Mouse (Mus musculus) embryonic facial prominence, embryonic 12.5 days (tissue): ENCODE measurements around the gene Son. TPM values are rescaled to one million over a fixed set of nuclear protein-coding genes. Genes with fewer than 3 reads are reported as not detected.

Source experiments
- ATAC-seq: fragments of 200-750 bp; cut with Nextera tagmentation; 2 replicates; pipeline ENCODE4 v1.8.0; 2017; ENCODE audit not compliant: insufficient number of reproducible peaks, insufficient read depth, low FRiP score, low TSS enrichment
- H3K27ac ChIP-seq: fragments of 300-500 bp; sonication (generic); 2 replicates; pipeline ENCODE4 v1.5.1; 2016; ENCODE audit warnings: mild to moderate bottlenecking
- H3K27me3 ChIP-seq: fragments of 300-500 bp; sonication (generic); 2 replicates; pipeline ENCODE4 v1.6.1; 2016; ENCODE audit warnings: mild to moderate bottlenecking, moderate library complexity
- H3K36me3 ChIP-seq: fragments of 300-500 bp; sonication (generic); 2 replicates; pipeline ENCODE4 v1.6.1; 2016; ENCODE audit warnings: mild to moderate bottlenecking
- H3K4me1 ChIP-seq: fragments of 300-500 bp; sonication (generic); 2 replicates; pipeline ENCODE4 v1.6.1; 2016
- H3K4me2 ChIP-seq: fragments of 300-500 bp; sonication (generic); replicated peaks from 2 replicates; pipeline ENCODE4 v1.6.1; 2016; ENCODE audit warnings: mild to moderate bottlenecking, moderate library complexity
- H3K4me3 ChIP-seq: fragments of 300-500 bp; sonication (generic); 2 replicates; pipeline ENCODE4 v1.5.1; 2016; ENCODE audit warnings: mild to moderate bottlenecking
- H3K9ac ChIP-seq: fragments of 300-500 bp; sonication (generic); 2 replicates; pipeline ENCODE4 v1.6.1; 2016; ENCODE audit warnings: mild to moderate bottlenecking, moderate library complexity
- H3K9me3 ChIP-seq: fragments of 300-500 bp; sonication (generic); 2 replicates; pipeline ENCODE4 v1.6.1; 2016; ENCODE audit warnings: mild to moderate bottlenecking, moderate library complexity
- WGBS: fragments of 180-500 bp; shearing (Covaris S2); methylation state at CpG from one replicate; pipeline ENCODE4 v1.1.7; 2016; 5-methylcytosine and 5-hydroxymethylcytosine counted together
- polyA plus RNA-seq: library from polyadenylated mRNA; unstranded; fragments of >200 nt; fragmentation: Nextera tagmentation; extraction: Ambion mirVana; gene quantifications from 2 replicates; pipeline ENCODE4 v1.2.1, GENCODE M21; 2016

Gene Son
- 156 and 160 TPM in 2 replicates for polyA plus RNA-seq

DNA sequence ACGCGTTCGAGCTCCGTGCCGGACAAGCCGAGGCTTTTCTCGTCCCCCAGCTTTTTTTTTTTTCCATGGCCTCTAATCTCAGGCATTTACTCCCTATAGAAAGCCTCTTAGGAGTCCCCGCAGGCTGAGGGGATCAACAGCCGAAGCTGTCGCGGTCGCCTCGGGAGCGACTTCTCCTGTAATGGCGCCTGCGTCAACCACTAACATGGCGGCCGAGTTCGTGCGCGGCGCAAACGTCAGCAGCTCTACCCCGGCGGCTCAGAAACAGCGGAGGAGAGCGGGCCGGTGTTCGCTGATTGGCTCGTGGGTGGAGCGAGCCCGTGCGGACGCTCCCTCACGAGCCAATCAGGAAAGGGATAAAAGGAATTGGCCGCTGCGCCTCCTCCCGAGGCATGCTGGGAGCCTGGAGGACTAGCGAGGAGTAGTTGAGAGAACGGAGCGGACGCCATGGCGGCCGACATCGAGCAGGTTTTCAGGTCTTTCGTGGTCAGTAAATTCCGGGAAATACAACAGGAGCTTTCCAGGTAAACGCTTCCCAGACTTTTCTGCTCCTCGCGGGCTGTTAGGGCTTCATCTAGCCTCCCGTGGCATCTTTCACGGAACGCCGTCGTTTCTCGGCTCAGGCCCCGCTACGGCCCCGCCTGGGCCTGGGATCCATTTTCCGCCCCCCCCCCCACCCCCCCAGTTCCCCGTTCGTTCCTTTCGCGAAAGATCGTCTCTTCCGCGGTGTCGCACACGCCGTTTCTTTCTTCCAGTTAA is at the start of gene Son:
Gene Son (plus strand): TSS at position 46 of the 759 bp plus-strand sequence.
- peak; percentile 97 for ATAC-seq
- H3K4me3 ChIP-seq = peak within 1 kb of the TSS; percentile 81
- WGBS = under 1% methylated on average over 69 of the region's 70 CpGs

DNA sequence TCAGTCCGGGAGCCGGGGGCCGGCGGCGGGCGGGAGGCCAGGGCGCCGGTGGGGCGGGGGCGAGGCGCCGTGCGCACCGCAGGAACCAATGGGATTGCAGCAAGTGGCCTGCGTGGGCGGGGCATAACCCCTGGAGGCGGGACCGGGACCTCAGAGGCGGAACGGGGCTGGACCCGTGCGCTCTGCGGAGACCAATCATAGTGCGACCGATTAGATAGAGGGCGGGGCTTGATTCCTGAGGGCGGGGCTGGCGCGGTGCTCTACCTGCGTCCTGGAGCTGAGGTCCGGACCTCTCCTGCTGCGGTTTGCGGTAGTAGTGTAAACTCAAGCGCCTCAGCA is 49.7 kb upstream of the Son start, which contains the start of gene Tmem50b:
Gene Tmem50b (minus strand): TSS at position 129 of the 339 bp plus-strand sequence.
- Histone ChIP-seq H3K9me3 (no peaks in the 10 kb centered on the region), H3K36me3 (no peaks in the 10 kb centered on the region), H3K9ac (peak within 1 kb of the TSS; percentile 69), H3K27ac (no peak within 1 kb of the TSS), H3K27me3 (0 out of 2 replicates have a peak, but pooled peaks cover 9% of the 10 kb centered on the region), H3K4me1 (peaks cover 11% of the 10 kb centered on the region), H3K4me3 (peak within 1 kb of the TSS; percentile 88), H3K4me2 (peak within 1 kb of the TSS; percentile 93)
- under 1% methylated on average over 34 of the region's 34 CpGs for WGBS
- peak; percentile 97 for ATAC-seq

More for the DNA sequence above, at the start of gene Son:
- Histone ChIP-seq H3K27me3 (no peaks in the 10 kb centered on the region), H3K36me3 (peaks cover 16% of the 10 kb centered on the region), H3K4me1 (peaks cover 16% of the 10 kb centered on the region; the same call in 1 of the 2 replicates), H3K9ac (peak within 1 kb of the TSS; percentile 73), H3K4me2 (peak within 1 kb of the TSS; percentile 89), H3K9me3 (no peaks in the 10 kb centered on the region), H3K27ac (peak within 1 kb of the TSS; percentile 98)

DNA sequence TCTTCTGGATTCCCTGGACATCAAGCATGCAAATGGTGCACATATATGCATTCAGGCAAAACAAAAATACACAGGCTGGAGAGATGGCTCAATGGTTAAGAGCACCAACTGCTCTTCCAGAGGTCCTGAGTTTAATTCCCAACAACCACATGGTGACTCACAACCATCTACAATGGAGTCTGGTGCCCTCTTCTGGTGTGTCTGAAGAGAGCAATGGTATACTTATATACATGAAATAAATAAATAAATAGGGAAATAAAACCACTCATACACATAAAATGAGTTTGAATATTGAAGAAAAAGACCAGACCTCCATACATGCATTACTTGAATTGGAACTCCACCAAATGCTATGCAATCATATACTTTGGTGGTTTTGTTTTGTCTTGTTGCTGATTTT is 48.1 kb upstream of the Son start:
- ATAC-seq = no peak
- H3K9me3 ChIP-seq = no peaks in the 10 kb centered on the region
- peaks cover 7% of the 10 kb centered on the region; the same call in 1 of the 2 replicates for H3K4me1 ChIP-seq
- no peak overlapping the region for H3K4me2 ChIP-seq
- 0 out of 2 replicates have a peak, but pooled peaks cover 9% of the 10 kb centered on the region for H3K27me3 ChIP-seq
- no peak overlapping the region for H3K4me3 ChIP-seq
- no peaks in the 10 kb centered on the region for H3K36me3 ChIP-seq
- H3K27ac ChIP-seq = no peak overlapping the region
- H3K9ac ChIP-seq = no peak overlapping the region

GRCm38 (mm10) chr16:91601081-91601480 is 46.2 kb upstream of the Son start:
- Histone ChIP-seq H3K4me2 (no peak overlapping the region), H3K4me1 (peaks cover 7% of the 10 kb centered on the region; the same call in 1 of the 2 replicates), H3K9me3 (no peaks in the 10 kb centered on the region), H3K4me3 (no peak overlapping the region), H3K27me3 (0 out of 2 replicates have a peak, but pooled peaks cover 9% of the 10 kb centered on the region), H3K36me3 (no peaks in the 10 kb centered on the region), H3K9ac (no peak overlapping the region), H3K27ac (no peak overlapping the region)
- 77% methylated on average over 4 of the region's 4 CpGs for WGBS
- ATAC-seq = no peak

GRCm38 (mm10) chr16:91601693-91602092 is 45.6 kb upstream of the Son start:
- Histone ChIP-seq H3K27ac (no peak overlapping the region), H3K9ac (no peak overlapping the region), H3K4me3 (no peak overlapping the region), H3K4me1 (peaks cover 2% of the 10 kb centered on the region; the same call in 1 of the 2 replicates), H3K27me3 (0 out of 2 replicates have a peak, but pooled peaks cover 9% of the 10 kb centered on the region), H3K36me3 (no peaks in the 10 kb centered on the region), H3K9me3 (no peaks in the 10 kb centered on the region), H3K4me2 (no peak overlapping the region)
- ATAC-seq = no peak
- WGBS = 70% methylated on average over 9 of the region's 9 CpGs

DNA sequence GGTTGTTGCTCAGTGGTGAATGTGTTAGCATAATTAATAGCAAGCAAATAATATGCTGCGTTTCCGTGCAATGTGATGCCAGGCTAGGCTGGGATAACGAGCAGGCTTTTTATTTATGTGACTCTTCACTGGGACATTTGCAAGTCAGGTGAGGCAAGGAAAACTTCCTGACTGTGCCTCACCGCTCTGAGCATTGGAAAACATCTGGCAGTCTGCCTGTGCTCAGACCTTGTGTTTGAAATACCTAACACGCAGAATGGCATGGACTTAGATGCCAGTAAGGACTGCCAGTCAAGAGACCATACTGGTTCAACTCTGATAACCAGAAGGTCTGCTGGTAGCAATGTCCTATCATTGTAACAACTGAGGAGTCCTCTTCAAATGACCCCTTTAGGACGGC is 42.1 kb upstream of the Son start:
- no peak for ATAC-seq
- Histone ChIP-seq H3K4me1 (no peaks in the 10 kb centered on the region), H3K4me3 (no peak overlapping the region), H3K9ac (no peak overlapping the region), H3K4me2 (no peak overlapping the region), H3K9me3 (no peaks in the 10 kb centered on the region), H3K27me3 (no peaks in the 10 kb centered on the region), H3K27ac (no peak overlapping the region), H3K36me3 (no peaks in the 10 kb centered on the region)
- WGBS = 77% methylated on average over 6 of the region's 6 CpGs

GRCm38 (mm10) chr16:91606958-91607357 is 40.3 kb upstream of the Son start:
- Histone ChIP-seq H3K9ac (no peak overlapping the region), H3K27ac (no peak overlapping the region), H3K9me3 (no peaks in the 10 kb centered on the region), H3K4me3 (no peak overlapping the region), H3K4me1 (no peaks in the 10 kb centered on the region), H3K27me3 (no peaks in the 10 kb centered on the region), H3K4me2 (no peak overlapping the region), H3K36me3 (no peaks in the 10 kb centered on the region)
- no peak for ATAC-seq
- WGBS = 88% methylated on average over 8 of the region's 8 CpGs

GRCm38 (mm10) chr16:91609501-91610245 is 37.6 kb upstream of the Son start:
- Histone ChIP-seq H3K36me3 (no peaks in the 10 kb centered on the region), H3K9me3 (no peaks in the 10 kb centered on the region), H3K4me3 (no peak overlapping the region), H3K27me3 (no peaks in the 10 kb centered on the region), H3K4me1 (no peaks in the 10 kb centered on the region), H3K9ac (no peak overlapping the region), H3K4me2 (no peak overlapping the region), H3K27ac (no peak overlapping the region)
- no peak for ATAC-seq
- 72% methylated on average over 9 of the region's 9 CpGs for WGBS

GRCm38 (mm10) chr16:91611248-91611647 is 36.1 kb upstream of the Son start:
- WGBS = 65% methylated on average over 11 of the region's 11 CpGs
- ATAC-seq = no peak

GRCm38 (mm10) chr16:91612525-91612924 is 34.8 kb upstream of the Son start:
- Histone ChIP-seq H3K4me1 (no peaks in the 10 kb centered on the region), H3K27me3 (no peaks in the 10 kb centered on the region), H3K4me2 (no peak overlapping the region), H3K36me3 (no peaks in the 10 kb centered on the region), H3K4me3 (no peak overlapping the region), H3K9me3 (no peaks in the 10 kb centered on the region), H3K9ac (no peak overlapping the region), H3K27ac (no peak overlapping the region)
- ATAC-seq = no peak
- WGBS = 76% methylated on average over 5 of the region's 5 CpGs

More at GRCm38 (mm10) chr16:91611248-91611647, 36.1 kb upstream of the Son start:
- Histone ChIP-seq H3K36me3 (no peaks in the 10 kb centered on the region), H3K9me3 (no peaks in the 10 kb centered on the region), H3K9ac (no peak overlapping the region), H3K27me3 (no peaks in the 10 kb centered on the region), H3K4me3 (no peak overlapping the region), H3K4me2 (no peak overlapping the region), H3K4me1 (no peaks in the 10 kb centered on the region), H3K27ac (no peak overlapping the region)

GRCm38 (mm10) chr16:91614552-91614951 is 32.8 kb upstream of the Son start:
- Histone ChIP-seq H3K27me3 (no peaks in the 10 kb centered on the region), H3K4me1 (no peaks in the 10 kb centered on the region), H3K9ac (no peak overlapping the region), H3K4me2 (no peak overlapping the region), H3K36me3 (no peaks in the 10 kb centered on the region), H3K9me3 (no peaks in the 10 kb centered on the region), H3K4me3 (no peak overlapping the region), H3K27ac (no peak overlapping the region)
- ATAC-seq = no peak
- 84% methylated on average over 6 of the region's 6 CpGs for WGBS
